Comparison of ENCODE assay signal across 7 mouse cellular contexts in the genomic region with DNA sequence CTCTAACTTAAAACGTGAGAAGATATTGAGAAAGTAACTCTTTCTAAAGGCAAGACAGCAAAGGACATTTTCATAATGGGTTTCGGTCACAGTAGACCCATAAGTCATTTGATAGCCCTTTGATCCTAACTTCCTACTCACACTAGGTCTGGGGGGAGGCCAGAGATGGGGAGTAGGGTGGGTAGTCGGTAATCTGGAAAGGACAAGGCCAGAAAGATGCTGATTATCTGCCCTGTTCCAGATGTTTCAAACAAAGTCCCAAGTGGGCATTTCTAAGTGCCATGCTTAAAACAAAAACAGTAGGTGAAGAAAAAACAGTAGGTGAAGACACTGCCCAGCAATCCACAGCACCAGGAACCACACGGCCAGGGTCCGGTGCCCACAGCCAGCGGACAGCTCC. TPM values are rescaled to one million over a fixed set of nuclear protein-coding genes. Genes with fewer than 3 reads are reported as not detected.
A peak's percentile ranks its signal among the peaks of the same experiment; 100 is the strongest.
DNase-seq lines count a peak whose midpoint lies in the region; ATAC-seq and TF ChIP-seq lines count a peak whose summit lies in the region.

No protein-coding gene starts in this region.

- no peak for DNase-seq in lung, postnatal 36 days
- DNase-seq in layer of hippocampus, adult 9-11 months = no peak

- H3K9ac ChIP-seq in lung, embryonic 15.5 days = peak overlapping the region; percentile 67
- H3K9ac ChIP-seq in limb, embryonic 13.5 days = peak overlapping the region; percentile 76

- H3K9me3 ChIP-seq in lung, embryonic 15.5 days = no peaks in the 10 kb centered on the region
- no peaks in the 10 kb centered on the region for H3K9me3 ChIP-seq in limb, embryonic 13.5 days

- peaks cover 10% of the 10 kb centered on the region; the same call in 1 of the 2 replicates for H3K4me1 ChIP-seq in lung, embryonic 15.5 days
- H3K4me1 ChIP-seq in embryonic fibroblast, embryonic 13.5 days (ENCODE audit: control insufficient read depth, insufficient read depth, low read length) = peaks cover 5% of the 10 kb centered on the region; the same call in 1 of the 2 replicates
- H3K4me1 ChIP-seq in limb, embryonic 13.5 days = peaks cover 5% of the 10 kb centered on the region; the same call in 1 of the 2 replicates
- peaks cover 8% of the 10 kb centered on the region; the same call in 1 of the 2 replicates for H3K4me1 ChIP-seq in small intestine, adult 2 months (ENCODE audit: control insufficient read depth, insufficient read depth, insufficient read length, low read length)

- WGBS in lung, embryonic 15.5 days = 3% methylated on average over 6 of the region's 6 CpGs
- WGBS in limb, embryonic 13.5 days = 3% methylated on average over 6 of the region's 6 CpGs
- WGBS in small intestine, adult 2 months = 4% methylated on average over 6 of the region's 6 CpGs

- TF ChIP-seq POLR2A in embryonic fibroblast, embryonic 13.5 days (IDR thresholded peaks at IDR 0.05; ENCODE audit: low read depth, low read length) = 0 out of 2 replicates have a peak, but pooled peaks have one; percentile 14
- TF ChIP-seq POLR2A in small intestine, adult 2 months (IDR thresholded peaks at IDR 0.05; ENCODE audit: low read depth, low read length) = no peak

- peak overlapping the region; percentile 80 for H3K4me2 ChIP-seq in lung, embryonic 15.5 days
- peak overlapping the region; percentile 80 for H3K4me2 ChIP-seq in limb, embryonic 13.5 days (replicated peaks)

- H3K36me3 ChIP-seq in lung, embryonic 15.5 days = no peaks in the 10 kb centered on the region
- no peaks in the 10 kb centered on the region for H3K36me3 ChIP-seq in limb, embryonic 13.5 days
- H3K36me3 ChIP-seq in small intestine, adult 2 months (ENCODE audit: control insufficient read depth, insufficient read depth, low read length) = no peaks in the 10 kb centered on the region

- peak overlapping the region; percentile 93 for H3K27ac ChIP-seq in lung, embryonic 15.5 days
- H3K27ac ChIP-seq in embryonic fibroblast, embryonic 13.5 days (ENCODE audit: insufficient read depth, low read length) = peak overlapping the region; percentile 38; the same call in 1 of the 2 replicates
- peak overlapping the region; percentile 80; the same call in 1 of the 2 replicates for H3K27ac ChIP-seq in limb, embryonic 13.5 days
- peak overlapping the region; percentile 45 for H3K27ac ChIP-seq in small intestine, adult 2 months (ENCODE audit: insufficient read depth, low read depth, low read length)

- TF ChIP-seq CTCF in embryonic fibroblast, embryonic 13.5 days (IDR thresholded peaks at IDR 0.05; ENCODE audit: borderline replicate concordance, insufficient read depth, low read length) = no peak
- no peak for TF ChIP-seq CTCF in small intestine, adult 2 months (IDR thresholded peaks at IDR 0.05; ENCODE audit: extremely low read depth, insufficient read length, insufficient replicate concordance, low read depth, low read length)

- H3K27me3 ChIP-seq in lung, embryonic 15.5 days = no peaks in the 10 kb centered on the region
- no peaks in the 10 kb centered on the region for H3K27me3 ChIP-seq in limb, embryonic 13.5 days
- no peaks in the 10 kb centered on the region for H3K27me3 ChIP-seq in small intestine, adult 2 months (ENCODE audit: control insufficient read depth, insufficient read depth, low read length)

- no peak for ATAC-seq in lung, embryonic 15.5 days (ENCODE audit: borderline replicate concordance, extremely low read depth, low FRiP score, low TSS enrichment)
- peak; percentile 7; the same call in 1 of the 2 replicates for ATAC-seq in limb, embryonic 13.5 days (ENCODE audit: low FRiP score, low read depth)
- no peak for ATAC-seq in activated CD4-positive, CD25-positive, alpha-beta regulatory T cell, adult 4 months

- peak overlapping the region; percentile 83 for H3K4me3 ChIP-seq in lung, embryonic 15.5 days
- peak overlapping the region; percentile 94 for H3K4me3 ChIP-seq in embryonic fibroblast, embryonic 13.5 days (ENCODE audit: insufficient read depth, low read length)
- peak overlapping the region; percentile 75 for H3K4me3 ChIP-seq in limb, embryonic 13.5 days
- H3K4me3 ChIP-seq in small intestine, adult 2 months (ENCODE audit: low read depth, low read length) = peak overlapping the region; percentile 98

RNA-seq across cellular contexts. Expression of gene Hacd1, which starts 1.2 kb away (rescaled TPM):
- 87.7 and 94.3 TPM in 2 replicates for polyA plus RNA-seq in lung, embryonic 15.5 days (2015; fragmentation: Nextera tagmentation; extraction: Ambion mirVana)
- polyA plus RNA-seq in embryonic fibroblast, embryonic 13.5 days (2011; ENCODE audit: insufficient read length, low read depth, missing spikeins) = 71.4 and 82.9 TPM in 2 replicates
- polyA plus RNA-seq in limb, embryonic 13.5 days (2015; fragmentation: Nextera tagmentation; extraction: Ambion mirVana) = 58.7 and 64.9 TPM in 2 replicates
- 38.9 and 45.1 TPM in 2 replicates for polyA plus RNA-seq in small intestine, adult 2 months (2012; rRNA removed)
- polyA plus RNA-seq in activated CD4-positive, CD25-positive, alpha-beta regulatory T cell, adult 4 months (2017; shearing (Covaris generic)) = not detected

RNA-seq across cellular contexts. Expression of gene Stam, which starts 19.2 kb away (rescaled TPM):
- 73.1 and 75.5 TPM in 2 replicates for polyA plus RNA-seq in lung, embryonic 15.5 days (2015; fragmentation: Nextera tagmentation; extraction: Ambion mirVana)
- 80.4 and 89.7 TPM in 2 replicates for polyA plus RNA-seq in embryonic fibroblast, embryonic 13.5 days (2011; ENCODE audit: insufficient read length, low read depth, missing spikeins)
- 77.7 and 82.2 TPM in 2 replicates for polyA plus RNA-seq in limb, embryonic 13.5 days (2015; fragmentation: Nextera tagmentation; extraction: Ambion mirVana)
- 5.0 and 9.6 TPM in 2 replicates for polyA plus RNA-seq in small intestine, adult 2 months (2012; rRNA removed)
- polyA plus RNA-seq in activated CD4-positive, CD25-positive, alpha-beta regulatory T cell, adult 4 months (2017; shearing (Covaris generic)) = 10 to 100 TPM; 10.6 to 15.6 TPM

Comparison
In these comparisons a context has a peak if more than half of its experiments do, and no peak if none do; other contexts are left out.
1. H3K27ac ChIP-seq: peak in every context shown above with its lines; median percentile 93 in lung, embryonic 15.5 days; 80 in limb, embryonic 13.5 days; 45 in small intestine, adult 2 months; 38 in embryonic fibroblast, embryonic 13.5 days.
2. RNA of gene Hacd1, which starts 1.2 kb away (polyA plus RNA-seq): 87.7 to 94.3 TPM in lung, embryonic 15.5 days, 71.4 to 82.9 TPM in embryonic fibroblast, embryonic 13.5 days, 58.7 to 64.9 TPM in limb, embryonic 13.5 days and 38.9 to 45.1 TPM in small intestine, adult 2 months; not detected in activated CD4-positive, CD25-positive, alpha-beta regulatory T cell, adult 4 months; every median in the first group is over 10 times any median in the second.
3. Peak in every context shown above with its lines, with median percentiles within 50 percentile points of each other: H3K4me3 ChIP-seq.